Mouse (Mus musculus) limb, embryonic 12.5 days (tissue): ENCODE results near the gene Fgfr4. TPM values are rescaled to one million over a fixed set of nuclear protein-coding genes. Genes with fewer than 3 reads are reported as not detected.

Experiments used
- ATAC-seq: fragments of 200-750 bp; cut with Nextera tagmentation; 2 replicates; pipeline ENCODE4 v1.8.0; 2017; ENCODE audit warnings: low read depth, moderate TSS enrichment; ENCODE audit not compliant: insufficient number of reproducible peaks, insufficient read depth, low FRiP score, low TSS enrichment
- H3K27ac ChIP-seq: fragments of 300-500 bp; sonication (generic); 2 replicates; pipeline ENCODE4 v1.5.1; 2016; ENCODE audit warnings: mild to moderate bottlenecking, moderate library complexity
- H3K27me3 ChIP-seq: fragments of 300-500 bp; sonication (generic); 2 replicates; pipeline ENCODE4 v1.6.1; 2016; ENCODE audit warnings: mild to moderate bottlenecking, moderate library complexity
- H3K36me3 ChIP-seq: fragments of 300-500 bp; sonication (generic); 2 replicates; pipeline ENCODE4 v1.6.1; 2016; ENCODE audit warnings: mild to moderate bottlenecking, moderate library complexity
- H3K4me1 ChIP-seq: fragments of 300-500 bp; sonication (generic); replicated peaks from 2 replicates; pipeline ENCODE4 v1.6.1; 2016
- H3K4me2 ChIP-seq: fragments of 300-500 bp; sonication (generic); 2 replicates; pipeline ENCODE4 v1.6.1; 2016; ENCODE audit warnings: mild to moderate bottlenecking, moderate library complexity
- H3K4me3 ChIP-seq: fragments of 300-500 bp; sonication (generic); replicated peaks from 2 replicates; pipeline ENCODE4 v1.5.1; 2016; ENCODE audit warnings: mild to moderate bottlenecking
- H3K9ac ChIP-seq: fragments of 300-500 bp; sonication (generic); replicated peaks from 2 replicates; pipeline ENCODE4 v1.6.1; 2016; ENCODE audit warnings: mild to moderate bottlenecking, moderate library complexity
- H3K9me3 ChIP-seq: fragments of 300-500 bp; sonication (generic); 2 replicates; pipeline ENCODE4 v1.6.1; 2016; ENCODE audit warnings: mild to moderate bottlenecking, moderate library complexity
- WGBS: fragments of 180-500 bp; shearing (Covaris S2); methylation state at CpG from one replicate; pipeline ENCODE4 v1.1.7; 2016; 5-methylcytosine and 5-hydroxymethylcytosine counted together
- polyA plus RNA-seq: library from polyadenylated mRNA; unstranded; fragments of >200 nt; fragmentation: Nextera tagmentation; extraction: Ambion mirVana; gene quantifications from 2 replicates; pipeline ENCODE4 v1.2.1, GENCODE M21; 2016

The Fgfr4 gene
- polyA plus RNA-seq: 6.1 and 7.4 TPM in 2 replicates

- Histone ChIP-seq H3K4me2 (peak within 1 kb of the TSS; percentile 95), H3K9me3 (no peaks in the 10 kb centered on the region), H3K9ac (peak within 1 kb of the TSS; percentile 67), H3K4me3 (peak within 1 kb of the TSS; percentile 60), H3K27ac (no peak within 1 kb of the TSS), H3K4me1 (peaks cover 11% of the 10 kb centered on the region; the same call in 1 of the 2 replicates), H3K36me3 (no peaks in the 10 kb centered on the region), H3K27me3 (peaks cover 46% of the 10 kb centered on the region)
- peak; percentile 34; the same call in 1 of the 2 replicates for ATAC-seq
- 2% methylated on average over 68 of the region's 68 CpGs for WGBS
Observed at GRCm38 (mm10) chr13:55152621-55153415, at the start of gene Fgfr4. TSS of gene Fgfr4 (plus strand) at chr13:55152640.

- ATAC-seq: no peak
- Histone ChIP-seq H3K9ac (no peak overlapping the region), H3K27me3 (no peaks in the 10 kb centered on the region), H3K4me3 (no peak overlapping the region), H3K4me2 (no peak overlapping the region), H3K4me1 (peaks cover 14% of the 10 kb centered on the region), H3K27ac (no peak overlapping the region), H3K36me3 (peaks cover 10% of the 10 kb centered on the region; the same call in 1 of the 2 replicates), H3K9me3 (0 out of 2 replicates have a peak, but pooled peaks cover 5% of the 10 kb centered on the region)
- WGBS: 73% methylated on average over 2 of the region's 2 CpGs
Observed at GRCm38 (mm10) chr13:55103351-55103750, 49.1 kb upstream of the Fgfr4 start.

GRCm38 (mm10) chr13:55105045-55105952, 47.1 kb upstream of the Fgfr4 start, which contains the start of gene Zfp346:
TSS of gene Zfp346 (plus strand) at chr13:55105311.
- under 1% methylated on average over 66 of the region's 66 CpGs for WGBS
- peak within 1 kb of the TSS; percentile 84 for H3K27ac ChIP-seq

GRCm38 (mm10) chr13:55105953-55106691, 46.3 kb upstream of the Fgfr4 start:
- H3K9ac ChIP-seq: peak overlapping the region; percentile 79
- WGBS: 24% methylated on average over 8 of the region's 8 CpGs
- H3K36me3 ChIP-seq: peaks cover 22% of the 10 kb centered on the region; the same call in 1 of the 2 replicates
- H3K9me3 ChIP-seq: 0 out of 2 replicates have a peak, but pooled peaks cover 5% of the 10 kb centered on the region
- peak overlapping the region; percentile 85 for H3K4me2 ChIP-seq
- peak overlapping the region; percentile 84 for H3K27ac ChIP-seq
- no peak for ATAC-seq
- peak overlapping the region; percentile 83 for H3K4me3 ChIP-seq
- H3K4me1 ChIP-seq: peaks cover 7% of the 10 kb centered on the region
- H3K27me3 ChIP-seq: no peaks in the 10 kb centered on the region

More at GRCm38 (mm10) chr13:55105045-55105952, 47.1 kb upstream of the Fgfr4 start, which contains the start of gene Zfp346:
- H3K4me1 ChIP-seq: peaks cover 7% of the 10 kb centered on the region
- H3K4me2 ChIP-seq: peak within 1 kb of the TSS; percentile 85
- H3K9ac ChIP-seq: peak within 1 kb of the TSS; percentile 79
- H3K9me3 ChIP-seq: 0 out of 2 replicates have a peak, but pooled peaks cover 5% of the 10 kb centered on the region
- H3K27me3 ChIP-seq: no peaks in the 10 kb centered on the region
- H3K36me3 ChIP-seq: peaks cover 22% of the 10 kb centered on the region; the same call in 1 of the 2 replicates
- peak within 1 kb of the TSS; percentile 83 for H3K4me3 ChIP-seq
- peak; percentile 87 for ATAC-seq

GRCm38 (mm10) chr13:55107116-55107515, 45.3 kb upstream of the Fgfr4 start:
- no peak for ATAC-seq
- Histone ChIP-seq H3K4me1 (peaks cover 7% of the 10 kb centered on the region), H3K4me2 (no peak overlapping the region), H3K9me3 (no peaks in the 10 kb centered on the region), H3K27me3 (no peaks in the 10 kb centered on the region), H3K4me3 (no peak overlapping the region), H3K36me3 (peaks cover 22% of the 10 kb centered on the region; the same call in 1 of the 2 replicates), H3K9ac (no peak overlapping the region), H3K27ac (no peak overlapping the region)
- 91% methylated on average over 4 of the region's 4 CpGs for WGBS

GRCm38 (mm10) chr13:55107694-55108093, 44.7 kb upstream of the Fgfr4 start:
- no peak for ATAC-seq
- Histone ChIP-seq H3K4me3 (no peak overlapping the region), H3K27ac (no peak overlapping the region), H3K4me1 (peaks cover 7% of the 10 kb centered on the region), H3K4me2 (no peak overlapping the region), H3K9me3 (no peaks in the 10 kb centered on the region), H3K36me3 (peaks cover 24% of the 10 kb centered on the region; the same call in 1 of the 2 replicates), H3K9ac (no peak overlapping the region), H3K27me3 (no peaks in the 10 kb centered on the region)
- 79% methylated on average over 8 of the region's 8 CpGs for WGBS

- Histone ChIP-seq H3K4me2 (no peak overlapping the region), H3K36me3 (peaks cover 70% of the 10 kb centered on the region), H3K4me1 (no peaks in the 10 kb centered on the region), H3K9ac (no peak overlapping the region), H3K27me3 (no peaks in the 10 kb centered on the region), H3K27ac (no peak overlapping the region), H3K9me3 (no peaks in the 10 kb centered on the region), H3K4me3 (no peak overlapping the region)
- ATAC-seq: no peak
- WGBS: 83% methylated on average over 6 of the region's 6 CpGs
Observed at GRCm38 (mm10) chr13:55114375-55114774, 38.1 kb upstream of the Fgfr4 start.

GRCm38 (mm10) chr13:55124903-55125302, 27.5 kb upstream of the Fgfr4 start:
- Histone ChIP-seq H3K4me2 (no peak overlapping the region), H3K4me1 (no peaks in the 10 kb centered on the region), H3K27ac (no peak overlapping the region), H3K36me3 (peaks cover 76% of the 10 kb centered on the region), H3K9ac (no peak overlapping the region), H3K9me3 (no peaks in the 10 kb centered on the region), H3K4me3 (no peak overlapping the region), H3K27me3 (no peaks in the 10 kb centered on the region)
- 94% methylated on average over 6 of the region's 6 CpGs for WGBS
- no peak for ATAC-seq

GRCm38 (mm10) chr13:55133448-55133847, 19.0 kb upstream of the Fgfr4 start, which contains the start of gene Gm17617:
TSS of gene Gm17617 (minus strand) at chr13:55133548.
- H3K36me3 ChIP-seq: peaks cover 59% of the 10 kb centered on the region
- WGBS: 94% methylated on average over 2 of the region's 2 CpGs

GRCm38 (mm10) chr13:55135382-55135781, 17.1 kb upstream of the Fgfr4 start:
- H3K27ac ChIP-seq: no peak overlapping the region
- H3K4me1 ChIP-seq: no peaks in the 10 kb centered on the region
- H3K27me3 ChIP-seq: no peaks in the 10 kb centered on the region
- no peaks in the 10 kb centered on the region for H3K9me3 ChIP-seq
- no peak overlapping the region for H3K4me2 ChIP-seq
- H3K4me3 ChIP-seq: no peak overlapping the region
- H3K9ac ChIP-seq: no peak overlapping the region
- ATAC-seq: no peak
- WGBS: 9% methylated on average over 5 of the region's 5 CpGs
- peaks cover 42% of the 10 kb centered on the region for H3K36me3 ChIP-seq

More at GRCm38 (mm10) chr13:55133448-55133847, 19.0 kb upstream of the Fgfr4 start, which contains the start of gene Gm17617:
- H3K4me1 ChIP-seq: no peaks in the 10 kb centered on the region
- no peak within 1 kb of the TSS for H3K4me2 ChIP-seq
- no peaks in the 10 kb centered on the region for H3K27me3 ChIP-seq
- H3K27ac ChIP-seq: no peak within 1 kb of the TSS
- no peak within 1 kb of the TSS for H3K4me3 ChIP-seq
- H3K9me3 ChIP-seq: no peaks in the 10 kb centered on the region
- ATAC-seq: no peak
- H3K9ac ChIP-seq: no peak within 1 kb of the TSS
